Mouse (Mus musculus): ENCODE results near the gene Best1.

- TF ChIP-seq CTCF (IDR thresholded peaks at IDR 0.05; ENCODE audit: low read depth) = no peak
- no peak for TF ChIP-seq EP300 (optimal IDR thresholded peaks at IDR 0.05)
Measured at GRCm38 (mm10) chr19:10049533-10049932, 48.1 kb upstream of the Best1 start.
